9 mouse cellular contexts compared by ENCODE assay signal in the genomic region with DNA sequence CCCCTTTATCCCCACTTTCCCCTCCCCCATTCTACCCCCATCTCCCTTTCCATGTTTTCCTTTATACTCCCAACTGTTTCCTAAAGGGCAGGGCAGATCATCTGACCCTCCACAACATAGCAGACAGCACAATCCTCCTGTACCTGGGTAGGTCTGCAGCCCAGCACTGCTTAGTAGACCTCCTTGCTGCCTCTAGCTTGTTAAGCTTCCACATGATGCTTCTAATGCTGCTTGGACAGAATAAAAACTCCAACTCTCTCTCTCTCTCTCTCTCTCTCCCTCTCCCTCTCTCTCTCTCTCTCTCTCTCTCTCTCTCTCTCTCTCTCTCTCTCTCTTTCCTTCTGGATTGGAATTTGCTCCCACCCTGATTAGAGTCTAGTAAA.
A peak's percentile ranks its signal among the peaks of the same experiment; 100 is the strongest.
DNase-seq lines count a peak whose midpoint lies in the region; ATAC-seq and TF ChIP-seq lines count a peak whose summit lies in the region.
"Had no signal": no experiment of that assay in that cellular context is flagged by ENCODE, and none has a peak within 500 bp of the region (broad histone marks: within the 10 kb centered on the region; RNA-seq: fewer than 3 reads in every experiment).

No protein-coding gene starts in this region.

- no peaks in the 10 kb centered on the region for H3K9me3 ChIP-seq in hindbrain, postnatal 0 days (ENCODE audit: low read length)
- no peaks in the 10 kb centered on the region for H3K9me3 ChIP-seq in hindbrain, embryonic 16.5 days (ENCODE audit: control insufficient read depth, low read length)
- H3K9me3 ChIP-seq in MEL (replicated peaks; ENCODE audit: insufficient read depth, low read length), result no peaks in the 10 kb centered on the region
- no peaks in the 10 kb centered on the region for H3K9me3 ChIP-seq in embryonic facial prominence, embryonic 12.5 days
- H3K9me3 ChIP-seq in liver, embryonic 15.5 days (replicated peaks), result no peaks in the 10 kb centered on the region

- no peak for DNase-seq in hindbrain, postnatal 0 days (ENCODE audit: low spot score)
- DNase-seq in MEL (ENCODE audit: low read depth, low spot score), result peak; percentile 16
- DNase-seq in right cerebral cortex, postnatal 10 days (ENCODE audit: low spot score in 2 of 2), result no peak
- no peak for DNase-seq in right cerebral cortex, postnatal 25 days
- DNase-seq: cerebellum, adult 2 months had no signal

- TF ChIP-seq RAD21 in MEL (IDR thresholded peaks at IDR 0.05; ENCODE audit: low read depth, low read length), result no peak

- no peaks in the 10 kb centered on the region for H3K79me2 ChIP-seq in MEL (ENCODE audit: control insufficient read depth, insufficient read depth, low read length, poor library complexity)

- H3K27me3 ChIP-seq in hindbrain, postnatal 0 days (ENCODE audit: insufficient read depth, low read length), result no peaks in the 10 kb centered on the region
- no peaks in the 10 kb centered on the region for H3K27me3 ChIP-seq in hindbrain, embryonic 16.5 days (replicated peaks; ENCODE audit: control insufficient read depth, insufficient read depth, low read length)
- H3K27me3 ChIP-seq in MEL (ENCODE audit: control insufficient read depth in 1 of 2, insufficient read depth in 2 of 2, low read length in 2 of 2), result no peaks in the 10 kb centered on the region
- H3K27me3 ChIP-seq in embryonic facial prominence, embryonic 12.5 days, result no peaks in the 10 kb centered on the region
- no peaks in the 10 kb centered on the region for H3K27me3 ChIP-seq in liver, embryonic 15.5 days

- H3K27ac ChIP-seq in hindbrain, postnatal 0 days, result peak overlapping the region; percentile 26; the same call in 1 of the 2 replicates
- H3K27ac ChIP-seq in hindbrain, embryonic 16.5 days (ENCODE audit: low read depth, low read length), result no peak overlapping the region; the same call in 1 of the 2 replicates
- peak overlapping the region; percentile 62 for H3K27ac ChIP-seq in MEL (ENCODE audit: control insufficient read depth, low read depth, low read length)
- H3K27ac ChIP-seq in embryonic facial prominence, embryonic 12.5 days, result peak overlapping the region; percentile 67; the same call in 1 of the 2 replicates
- H3K27ac ChIP-seq in liver, embryonic 15.5 days (replicated peaks), result peak overlapping the region; percentile 84

- no peaks in the 10 kb centered on the region for H3K4me1 ChIP-seq in hindbrain, postnatal 0 days (ENCODE audit: insufficient read depth, low read length)
- peaks cover 8% of the 10 kb centered on the region for H3K4me1 ChIP-seq in hindbrain, embryonic 16.5 days (ENCODE audit: control insufficient read depth, insufficient read depth, low read depth, low read length)
- peaks cover 6 to 44% of the 10 kb centered on the region in 2 experiments for H3K4me1 ChIP-seq in MEL (ENCODE audit: control insufficient read depth in 1 of 2, insufficient read depth in 2 of 2, low read length in 2 of 2)
- H3K4me1 ChIP-seq in embryonic facial prominence, embryonic 12.5 days, result peaks cover 42% of the 10 kb centered on the region
- H3K4me1 ChIP-seq in liver, embryonic 15.5 days (replicated peaks), result peaks cover 67% of the 10 kb centered on the region

- TF ChIP-seq EP300 in MEL (IDR thresholded peaks at IDR 0.05; ENCODE audit: low read depth in 1 of 2, low read length in 2 of 2), result no peak

- no peak for ATAC-seq in hindbrain, postnatal 0 days
- ATAC-seq in hindbrain, embryonic 16.5 days, result no peak
- ATAC-seq in embryonic facial prominence, embryonic 12.5 days (ENCODE audit: insufficient number of reproducible peaks, insufficient read depth, low FRiP score, low TSS enrichment), result no peak
- ATAC-seq in liver, embryonic 15.5 days (ENCODE audit: insufficient read depth), result no peak
- ATAC-seq: inflammation-experienced regulatory T-cells, adult 6 months had no signal

- TF ChIP-seq POLR2A in MEL (IDR thresholded peaks at IDR 0.05; ENCODE audit: control insufficient read depth in 1 of 2, insufficient read depth in 1 of 2, low read depth in 1 of 2, low read length in 2 of 2, poor library complexity in 1 of 2), result no peak

- H3K4me3 ChIP-seq in hindbrain, postnatal 0 days (ENCODE audit: low read length), result no peak overlapping the region
- H3K4me3 ChIP-seq in hindbrain, embryonic 16.5 days (ENCODE audit: low read length), result no peak overlapping the region
- peak overlapping the region; percentile 21 to 32; a peak in 3 of 4 replicates for H3K4me3 ChIP-seq in MEL (ENCODE audit: control insufficient read depth in 1 of 2, insufficient read depth in 1 of 2, low read depth in 2 of 2, low read length in 2 of 2)
- H3K4me3 ChIP-seq in embryonic facial prominence, embryonic 12.5 days, result no peak overlapping the region
- peak overlapping the region; percentile 62 for H3K4me3 ChIP-seq in liver, embryonic 15.5 days (replicated peaks)

- no peak overlapping the region for H3K4me2 ChIP-seq in hindbrain, postnatal 0 days (ENCODE audit: low read depth, low read length)
- no peak overlapping the region for H3K4me2 ChIP-seq in hindbrain, embryonic 16.5 days (ENCODE audit: low read length)
- no peak overlapping the region for H3K4me2 ChIP-seq in embryonic facial prominence, embryonic 12.5 days (replicated peaks)
- H3K4me2 ChIP-seq in liver, embryonic 15.5 days, result peak overlapping the region; percentile 64

- H3K36me3 ChIP-seq in hindbrain, postnatal 0 days (ENCODE audit: insufficient read depth, low read length), result no peaks in the 10 kb centered on the region
- no peaks in the 10 kb centered on the region for H3K36me3 ChIP-seq in hindbrain, embryonic 16.5 days (ENCODE audit: control insufficient read depth, insufficient read depth, low read length)
- H3K36me3 ChIP-seq in MEL (ENCODE audit: control insufficient read depth in 1 of 2, insufficient read depth in 2 of 2, low read length in 2 of 2), result peaks cover 0 to 23% of the 10 kb centered on the region in 2 experiments; a peak in 2 of 4 replicates
- H3K36me3 ChIP-seq in embryonic facial prominence, embryonic 12.5 days, result no peaks in the 10 kb centered on the region
- no peaks in the 10 kb centered on the region for H3K36me3 ChIP-seq in liver, embryonic 15.5 days (replicated peaks)

- no peak overlapping the region for H3K9ac ChIP-seq in hindbrain, postnatal 0 days (replicated peaks; ENCODE audit: low read length)
- H3K9ac ChIP-seq in hindbrain, embryonic 16.5 days (ENCODE audit: low read depth, low read length), result no peak overlapping the region
- peak overlapping the region; percentile 38 for H3K9ac ChIP-seq in MEL (ENCODE audit: control insufficient read depth, low read depth, low read length, poor library complexity, severe bottlenecking)
- no peak overlapping the region for H3K9ac ChIP-seq in embryonic facial prominence, embryonic 12.5 days
- peak overlapping the region; percentile 59 for H3K9ac ChIP-seq in liver, embryonic 15.5 days

- no peak for TF ChIP-seq CTCF in hindbrain, postnatal 0 days (IDR thresholded peaks at IDR 0.05; ENCODE audit: low read depth)
- no peak for TF ChIP-seq CTCF in MEL (IDR thresholded peaks at IDR 0.05 in 2 of 3, conservative IDR thresholded peaks at IDR 0.05 in 1 of 3; ENCODE audit: control insufficient read depth in 1 of 3, insufficient read depth in 1 of 3, low read depth in 2 of 3, low read length in 3 of 3, poor library complexity in 1 of 3, severe bottlenecking in 1 of 3)

TF ChIP-seq in MEL, 35 proteins besides CTCF, POLR2A, EP300 and RAD21:
- TF ChIP-seq JUND (IDR thresholded peaks at IDR 0.05; ENCODE audit: low read depth, low read length) (peak; percentile 71; the same call in 1 of the 2 replicates), SIN3A (IDR thresholded peaks at IDR 0.05; ENCODE audit: low read length) (no peak)

Comparison
In these comparisons a context has a peak if more than half of its experiments do, and no peak if none do; other contexts are left out.
1. H3K4me3 ChIP-seq: peak in MEL (2 of 2) and liver, embryonic 15.5 days (single experiment); none in hindbrain, postnatal 0 days (single experiment), hindbrain, embryonic 16.5 days (single experiment) and embryonic facial prominence, embryonic 12.5 days (single experiment).
2. H3K9ac ChIP-seq: peak in MEL (single experiment) and liver, embryonic 15.5 days (single experiment); none in hindbrain, postnatal 0 days (single experiment), hindbrain, embryonic 16.5 days (single experiment) and embryonic facial prominence, embryonic 12.5 days (single experiment).